Mouse (Mus musculus): ENCODE measurements around the gene Tmem164.

Tmem164 gene

DNA sequence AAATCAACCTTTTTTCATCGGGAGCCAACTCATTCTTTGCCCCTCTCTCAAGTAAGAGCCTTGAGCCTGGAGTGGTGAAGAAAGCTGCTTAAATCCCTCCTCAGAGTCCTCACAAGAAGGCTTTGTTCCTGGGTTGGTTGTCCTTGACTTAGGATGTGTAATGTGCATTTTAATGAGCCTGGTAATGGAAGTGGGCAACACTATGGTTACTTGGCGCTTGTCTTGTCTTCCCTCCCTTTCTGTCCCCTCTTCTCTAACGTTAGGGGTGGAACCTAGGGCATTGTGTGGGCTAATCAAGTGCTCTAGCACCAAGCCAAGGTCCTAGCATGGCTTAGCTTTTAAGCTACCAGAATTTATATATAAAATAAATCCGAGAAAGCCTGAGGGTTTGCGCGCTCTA lies 88.5 kb downstream of the Tmem164 start:
- no peak for TF ChIP-seq GATA4 (IDR thresholded peaks at IDR 0.05; ENCODE audit: insufficient replicate concordance, low read length)

DNA sequence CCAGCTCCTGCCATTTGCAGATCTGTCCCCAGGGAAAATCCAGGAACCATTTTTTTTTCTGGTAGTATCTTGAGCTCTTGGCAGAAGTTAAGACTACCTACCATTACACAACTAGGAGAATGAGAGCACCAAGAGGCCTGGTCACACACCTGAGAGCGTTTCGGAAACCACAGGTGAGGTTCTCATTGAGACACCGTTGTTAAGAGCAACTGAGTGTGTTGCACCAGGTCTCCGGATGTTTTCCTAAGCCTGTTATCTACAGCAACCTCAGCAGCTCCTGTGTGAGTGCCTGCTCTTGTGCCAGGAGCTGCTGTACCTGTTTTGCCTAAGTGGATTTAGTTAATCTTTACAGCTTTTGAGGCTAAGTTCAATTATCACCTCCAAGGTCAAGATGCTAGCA lies 92.5 kb downstream of the Tmem164 start:
- no peak for TF ChIP-seq GATA4 (IDR thresholded peaks at IDR 0.05; ENCODE audit: insufficient replicate concordance, low read length)

- no peak for TF ChIP-seq GATA4 (IDR thresholded peaks at IDR 0.05; ENCODE audit: insufficient replicate concordance, low read length)
These were observed 94.9 kb downstream of the Tmem164 start for GRCm38 (mm10) chrX:142776131-142776530.

DNA sequence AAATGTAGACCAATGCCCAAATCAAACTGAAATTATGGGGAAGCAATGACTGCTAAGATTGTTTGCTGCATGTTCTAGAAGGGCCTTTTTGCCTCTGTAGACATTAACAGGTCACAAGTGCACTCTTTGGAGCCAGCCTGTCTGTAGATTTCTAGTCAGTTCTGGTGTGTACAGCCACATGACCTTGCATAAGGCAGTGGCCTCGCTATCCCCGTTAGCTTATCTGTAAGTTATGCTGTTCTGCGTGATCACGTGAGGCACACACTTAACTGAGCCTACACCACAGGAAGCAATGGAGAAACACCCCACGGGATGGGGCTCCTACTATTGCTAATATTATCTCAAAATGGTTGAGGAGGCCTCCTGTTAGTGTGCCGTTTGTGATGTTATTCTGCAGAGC lies 97.4 kb downstream of the Tmem164 start:
- TF ChIP-seq GATA4 (IDR thresholded peaks at IDR 0.05; ENCODE audit: insufficient replicate concordance, low read length), result no peak; the same call in 1 of the 2 replicates

DNA sequence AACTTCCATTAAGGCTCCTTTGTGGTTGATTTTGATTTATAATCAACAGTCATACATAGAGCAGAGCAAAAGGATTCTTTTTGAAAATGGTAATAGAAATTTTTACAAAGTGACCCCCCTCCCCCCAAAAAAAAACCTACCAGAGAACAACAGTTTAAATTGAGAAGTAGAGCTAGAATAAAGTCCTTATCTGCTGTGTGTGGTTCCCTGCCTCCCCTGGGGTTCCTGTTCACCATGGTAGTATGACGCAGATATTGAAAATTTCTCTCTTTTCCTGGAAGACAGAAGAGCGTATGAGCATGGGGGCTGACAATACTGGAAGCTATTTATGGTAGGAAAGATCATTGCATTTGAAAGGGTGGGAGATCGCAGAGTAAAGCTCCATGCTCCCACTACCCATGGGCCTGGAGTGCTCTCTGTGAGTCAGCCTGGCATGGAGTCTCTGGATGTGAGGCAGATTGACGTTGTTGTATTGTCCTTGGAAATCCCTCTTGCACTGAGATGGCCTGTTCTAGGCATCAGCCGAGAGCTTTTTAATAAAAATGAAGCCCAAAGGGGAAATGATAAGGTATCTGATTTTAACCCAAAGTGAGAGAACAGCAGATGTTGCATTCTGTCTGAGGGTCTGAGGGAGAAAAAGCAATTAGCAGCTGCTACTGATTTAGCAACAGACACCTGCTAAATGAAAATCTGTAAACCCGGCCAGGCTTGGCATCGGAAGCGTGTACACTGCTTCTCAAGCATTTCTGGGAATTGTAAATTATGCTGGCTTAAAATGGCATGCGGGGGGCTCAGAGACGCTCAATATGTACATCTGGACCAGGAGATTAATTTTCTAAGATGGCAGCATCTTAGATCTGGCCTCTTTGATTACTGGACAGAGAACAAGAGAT lies 105.2 kb downstream of the Tmem164 start:
- TF ChIP-seq GATA4 (IDR thresholded peaks at IDR 0.05; ENCODE audit: insufficient replicate concordance, low read length), result no peak

DNA sequence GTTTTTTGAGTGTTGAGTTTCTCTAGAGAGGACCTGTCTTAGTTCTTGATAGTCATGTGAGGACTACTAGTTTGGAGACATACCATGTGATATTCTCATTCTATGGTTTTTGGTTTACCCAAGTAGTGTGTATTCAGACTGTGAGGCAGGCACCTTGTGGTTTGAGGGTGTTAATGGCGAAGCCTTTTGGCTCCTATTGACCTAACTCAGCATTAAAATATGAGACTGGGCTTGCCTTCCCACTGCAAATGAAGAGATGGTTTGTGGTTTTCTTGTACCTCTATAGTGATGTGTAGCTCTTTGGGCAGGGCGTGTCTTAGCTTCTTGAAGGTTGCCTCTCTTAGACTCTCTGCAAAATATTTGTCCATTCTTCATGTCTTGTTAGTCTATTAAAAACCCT lies 111.0 kb downstream of the Tmem164 start:
- no peak for TF ChIP-seq GATA4 (IDR thresholded peaks at IDR 0.05; ENCODE audit: insufficient replicate concordance, low read length)

GRCm38 (mm10) chrX:142794069-142794610 lies 112.9 kb downstream of the Tmem164 start:
- TF ChIP-seq GATA4 (IDR thresholded peaks at IDR 0.05; ENCODE audit: insufficient replicate concordance, low read length), result no peak

DNA sequence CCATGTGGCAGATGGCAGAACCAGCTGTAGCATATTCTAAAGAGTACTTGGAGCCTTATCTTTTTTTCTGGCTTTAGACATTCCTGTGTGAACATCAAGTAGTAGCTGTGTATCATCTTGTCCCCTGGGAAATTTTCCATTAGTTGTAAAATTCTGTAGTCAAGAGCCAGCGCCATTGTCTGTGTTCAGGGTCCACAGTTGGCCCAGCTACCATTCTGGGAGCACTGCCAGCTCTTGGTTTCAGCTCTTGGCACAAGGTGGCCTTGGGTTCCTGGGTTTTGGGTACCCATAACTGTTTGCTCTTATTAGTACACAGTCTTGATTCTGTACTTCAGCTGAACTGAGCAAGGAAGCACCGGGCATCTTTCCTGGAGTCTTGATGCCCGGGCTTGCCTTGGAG lies 123.4 kb downstream of the Tmem164 start:
- TF ChIP-seq GATA4 (IDR thresholded peaks at IDR 0.05; ENCODE audit: insufficient replicate concordance, low read length), result no peak

DNA sequence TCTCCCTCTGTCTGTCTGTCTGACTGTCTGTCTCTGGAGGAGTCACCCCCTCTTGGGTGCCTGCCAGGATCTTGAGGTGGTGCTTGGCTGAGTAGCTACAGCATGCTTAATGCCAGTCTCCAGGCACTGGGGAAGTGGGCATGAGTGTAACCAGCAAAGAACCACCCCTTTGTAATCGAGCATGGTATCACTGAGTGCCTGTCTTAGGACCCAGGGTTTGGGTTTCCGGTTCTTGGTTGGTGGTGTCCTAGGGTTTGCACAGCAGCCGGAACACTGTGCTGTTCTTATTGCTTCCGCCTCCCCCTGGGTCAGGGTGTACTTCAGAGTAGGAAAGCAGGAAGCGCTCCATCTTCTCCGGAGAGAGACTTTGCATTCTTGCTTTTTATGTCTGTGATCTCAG lies 124.9 kb downstream of the Tmem164 start:
- no peak for TF ChIP-seq GATA4 (IDR thresholded peaks at IDR 0.05; ENCODE audit: insufficient replicate concordance, low read length)

GRCm38 (mm10) chrX:142806620-142807061 lies 125.4 kb downstream of the Tmem164 start:
- no peak for TF ChIP-seq GATA4 (IDR thresholded peaks at IDR 0.05; ENCODE audit: insufficient replicate concordance, low read length)

- TF ChIP-seq GATA4 (IDR thresholded peaks at IDR 0.05; ENCODE audit: insufficient replicate concordance, low read length), result no peak
These were observed 127.2 kb downstream of the Tmem164 start for GRCm38 (mm10) chrX:142808411-142808810.

GRCm38 (mm10) chrX:142813146-142813545 lies 131.9 kb downstream of the Tmem164 start:
- TF ChIP-seq GATA4 (IDR thresholded peaks at IDR 0.05; ENCODE audit: insufficient replicate concordance, low read length), result no peak

DNA sequence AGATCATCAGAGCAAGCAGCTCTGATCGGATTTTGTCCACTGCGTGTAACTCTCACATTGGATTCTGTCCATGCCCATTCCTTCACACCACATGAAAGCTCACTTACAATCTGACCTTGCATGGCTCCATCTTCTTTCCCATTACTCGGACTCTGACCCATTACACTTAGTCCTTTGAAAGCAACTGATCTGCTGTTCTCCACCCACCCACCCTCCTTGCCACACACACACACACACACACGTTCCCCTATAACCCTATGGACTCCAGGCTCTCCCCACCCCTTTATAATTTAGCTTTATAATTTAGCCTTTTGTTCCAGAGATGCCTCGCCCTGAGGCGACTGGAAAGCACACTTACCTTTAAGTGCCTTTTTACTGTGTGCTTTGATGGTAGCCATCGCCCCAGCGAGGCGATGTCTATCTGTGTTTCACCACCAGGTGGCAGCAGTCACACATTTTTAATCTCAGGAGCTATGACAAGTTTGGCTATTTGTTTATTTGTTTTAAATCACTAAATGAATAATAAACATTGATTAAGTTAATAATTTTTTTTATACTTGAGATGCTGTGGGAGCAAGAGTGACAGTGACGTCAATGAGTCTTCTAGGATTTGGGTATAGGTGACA lies 137.0 kb downstream of the Tmem164 start:
- no peak for TF ChIP-seq GATA4 (IDR thresholded peaks at IDR 0.05; ENCODE audit: insufficient replicate concordance, low read length)

- no peak for TF ChIP-seq GATA4 (IDR thresholded peaks at IDR 0.05; ENCODE audit: insufficient replicate concordance, low read length)
These were observed 140.0 kb downstream of the Tmem164 start for GRCm38 (mm10) chrX:142821239-142821638.

GRCm38 (mm10) chrX:142821846-142822245 lies 140.6 kb downstream of the Tmem164 start:
- TF ChIP-seq GATA4 (IDR thresholded peaks at IDR 0.05; ENCODE audit: insufficient replicate concordance, low read length), result no peak

- TF ChIP-seq GATA4 (IDR thresholded peaks at IDR 0.05; ENCODE audit: insufficient replicate concordance, low read length), result no peak
These were observed 144.1 kb downstream of the Tmem164 start for GRCm38 (mm10) chrX:142825309-142825708.
